26 mouse cellular contexts compared by ENCODE assay signal in genomic region chr11:117707238-117707637, GRCm38 (mm10). TPM values are rescaled to one million over a fixed set of nuclear protein-coding genes. Genes with fewer than 3 reads are reported as not detected.
DNase-seq lines count a peak whose midpoint lies in the region; ATAC-seq and TF ChIP-seq lines count a peak whose summit lies in the region.
"Had no signal": no experiment of that assay in that cellular context is flagged by ENCODE, and none has a peak within 500 bp of the region (broad histone marks: within the 10 kb centered on the region; RNA-seq: fewer than 3 reads in every experiment).

No protein-coding gene starts in this region.

- WGBS in heart, embryonic 10.5 days: 38% methylated on average over 2 of the region's 2 CpGs
- WGBS in heart, embryonic 16.5 days: 46% methylated on average over 2 of the region's 2 CpGs

- no peaks in the 10 kb centered on the region for H3K9me3 ChIP-seq in heart, embryonic 10.5 days
- no peaks in the 10 kb centered on the region; the same call in 1 of the 2 replicates for H3K9me3 ChIP-seq in heart, embryonic 16.5 days (replicated peaks; ENCODE audit: control insufficient read depth, low read length)
- H3K9me3 ChIP-seq in ES-Bruce4 (replicated peaks; ENCODE audit: control insufficient read depth, insufficient read depth, low read length, poor library complexity, severe bottlenecking): no peaks in the 10 kb centered on the region
- H3K9me3 ChIP-seq: kidney, embryonic 15.5 days; liver, embryonic 13.5 days; neural tube, embryonic 15.5 days had no signal

- DNase-seq in heart, embryonic 10.5 days (ENCODE audit: low spot score): no peak
- DNase-seq in heart, adult 9 months (ENCODE audit: low spot score in 2 of 2): no peak
- DNase-seq in heart, adult 18-20 months: no peak
- DNase-seq in cerebellum, postnatal 4 days (ENCODE audit: low spot score in 2 of 2): no peak
- DNase-seq in adrenal gland, postnatal 14 days: no peak
- DNase-seq: adrenal gland, postnatal 10 days; cerebellum, adult 8-10 months; cerebellum, postnatal 36 days; gastrocnemius, postnatal 25 days; kidney, postnatal 36 days; layer of hippocampus, adult 9-11 months; liver, embryonic 13.5 days; lung, adult 2 months; lung, postnatal 14 days; right cerebral cortex, adult 18-20 months; thymus, postnatal 36 days had no signal

- TF ChIP-seq CTCF in ES-Bruce4 (IDR thresholded peaks at IDR 0.05; ENCODE audit: low read depth, low read length): no peak
- TF ChIP-seq CTCF in embryonic fibroblast, embryonic 13.5 days (IDR thresholded peaks at IDR 0.05; ENCODE audit: borderline replicate concordance, insufficient read depth, low read length): no peak

- H3K4me3 ChIP-seq in heart, embryonic 10.5 days: no peak overlapping the region
- H3K4me3 ChIP-seq in heart, embryonic 16.5 days (ENCODE audit: low read length): no peak overlapping the region
- no peak overlapping the region for H3K4me3 ChIP-seq in ES-Bruce4 (ENCODE audit: low read depth, low read length)
- no peak overlapping the region for H3K4me3 ChIP-seq in embryonic fibroblast, embryonic 13.5 days (ENCODE audit: insufficient read depth, low read length)
- H3K4me3 ChIP-seq: kidney, embryonic 15.5 days; liver, embryonic 13.5 days; neural tube, embryonic 15.5 days; stomach, embryonic 15.5 days had no signal

- H3K27ac ChIP-seq in heart, embryonic 10.5 days: peak overlapping the region; percentile 60
- H3K27ac ChIP-seq in heart, embryonic 16.5 days (ENCODE audit: low read length): peak overlapping the region; percentile 75
- H3K27ac ChIP-seq in ES-Bruce4 (ENCODE audit: insufficient read depth, low read length): peak overlapping the region; percentile 55
- peak overlapping the region; percentile 97 for H3K27ac ChIP-seq in embryonic fibroblast, embryonic 13.5 days (ENCODE audit: insufficient read depth, low read length)
- H3K27ac ChIP-seq: hindbrain, postnatal 0 days; kidney, embryonic 15.5 days; liver, embryonic 13.5 days; neural tube, embryonic 15.5 days had no signal

- peaks cover 15% of the 10 kb centered on the region for H3K36me3 ChIP-seq in heart, embryonic 10.5 days
- H3K36me3 ChIP-seq in heart, embryonic 16.5 days (ENCODE audit: control insufficient read depth, insufficient read depth): peaks cover 17% of the 10 kb centered on the region
- H3K36me3 ChIP-seq in ES-Bruce4 (ENCODE audit: control insufficient read depth, insufficient read depth, low read length, poor library complexity, severe bottlenecking): peaks cover 6% of the 10 kb centered on the region; the same call in 1 of the 2 replicates
- H3K36me3 ChIP-seq: stomach, embryonic 15.5 days had no signal

- no peaks in the 10 kb centered on the region for H3K27me3 ChIP-seq in heart, embryonic 10.5 days (ENCODE audit: insufficient read depth, poor library complexity, severe bottlenecking)
- H3K27me3 ChIP-seq in heart, embryonic 16.5 days (ENCODE audit: control insufficient read depth, insufficient read depth, low read length): no peaks in the 10 kb centered on the region
- no peaks in the 10 kb centered on the region for H3K27me3 ChIP-seq in ES-Bruce4 (ENCODE audit: control insufficient read depth, insufficient read depth, low read length, poor library complexity, severe bottlenecking)
- H3K27me3 ChIP-seq: kidney, embryonic 15.5 days; liver, embryonic 13.5 days; neural tube, embryonic 15.5 days; stomach, embryonic 15.5 days had no signal

- no peak for TF ChIP-seq EP300 in ES-Bruce4 (IDR thresholded peaks at IDR 0.05; ENCODE audit: insufficient read depth, low read depth, low read length)

- H3K4me1 ChIP-seq in heart, embryonic 10.5 days: peaks cover 27% of the 10 kb centered on the region
- peaks cover 43% of the 10 kb centered on the region for H3K4me1 ChIP-seq in heart, embryonic 16.5 days (ENCODE audit: control insufficient read depth, insufficient read depth, low read length)
- H3K4me1 ChIP-seq in ES-Bruce4 (ENCODE audit: control insufficient read depth, insufficient read depth, low read length): no peaks in the 10 kb centered on the region
- H3K4me1 ChIP-seq in embryonic fibroblast, embryonic 13.5 days (ENCODE audit: control insufficient read depth, insufficient read depth, low read length): peaks cover 10% of the 10 kb centered on the region
- H3K4me1 ChIP-seq: kidney, embryonic 15.5 days; stomach, embryonic 15.5 days had no signal

- ATAC-seq in heart, embryonic 16.5 days (replicated peaks; ENCODE audit: extremely low read depth, insufficient read depth, low FRiP score): peak; percentile 41; the same call in 1 of the 2 replicates
- ATAC-seq: forebrain, embryonic 16.5 days; hindbrain, postnatal 0 days; intestine, postnatal 0 days; midbrain, embryonic 16.5 days had no signal

- no peak overlapping the region for H3K9ac ChIP-seq in heart, embryonic 16.5 days (ENCODE audit: low read length)
- H3K9ac ChIP-seq in ES-Bruce4 (ENCODE audit: low read depth, poor library complexity, severe bottlenecking): peak overlapping the region; percentile 27
- H3K9ac ChIP-seq: kidney, embryonic 15.5 days; liver, embryonic 13.5 days; neural tube, embryonic 15.5 days; stomach, embryonic 15.5 days had no signal

- TF ChIP-seq POLR2A in ES-Bruce4 (IDR thresholded peaks at IDR 0.05; ENCODE audit: insufficient read depth, low read length): no peak
- peak; percentile 33 for TF ChIP-seq POLR2A in embryonic fibroblast, embryonic 13.5 days (IDR thresholded peaks at IDR 0.05; ENCODE audit: low read depth, low read length)

- no peak overlapping the region for H3K4me2 ChIP-seq in heart, embryonic 16.5 days (ENCODE audit: low read depth, low read length)
- H3K4me2 ChIP-seq: kidney, embryonic 15.5 days; liver, embryonic 13.5 days; neural tube, embryonic 15.5 days; stomach, embryonic 15.5 days had no signal

RNA-seq across cellular contexts. Expression of gene Tnrc6c, which starts 53.1 kb away (rescaled TPM):
- polyA plus RNA-seq in heart, embryonic 10.5 days (2016; fragmentation: Nextera tagmentation; extraction: Ambion mirVana): 6.1 and 7.4 TPM in 2 replicates
- polyA plus RNA-seq in heart, embryonic 16.5 days (2015; fragmentation: Nextera tagmentation; extraction: Ambion mirVana): 6.1 and 6.5 TPM in 2 replicates
- 10 to 100 TPM; 28.1 to 32.0 TPM for total RNA-seq in heart, adult 18-20 months (2021)
- 28.6 and 28.7 TPM in 2 replicates for polyA plus RNA-seq in ES-Bruce4 (2011; ENCODE audit: insufficient read depth, insufficient read length, low read depth, missing spikeins)
- polyA plus RNA-seq in embryonic fibroblast, embryonic 13.5 days (2011; ENCODE audit: insufficient read length, low read depth, missing spikeins): 17.9 and 24.8 TPM in 2 replicates
- 22.7 and 29.5 TPM in 2 replicates for total RNA-seq in adrenal gland, postnatal 14 days (2021)
